Mouse (Mus musculus) stomach, postnatal 0 days (tissue): ENCODE results near the gene Aamp.

Experiments used
- CTCF ChIP-seq: IDR thresholded peaks from 2 replicates; pipeline ENCODE4 v1.5.1; 2016; ENCODE audit warnings: antibody characterized with exemption, low read depth, mild to moderate bottlenecking, moderate library complexity
- EP300 ChIP-seq: optimal IDR thresholded peaks from 2 replicates; pipeline ENCODE3; 2016; ENCODE audit warnings: antibody characterized with exemption

GRCm38 (mm10) chr1:74296477-74296876 lies 11.9 kb upstream of the Aamp start:
- TF ChIP-seq EP300 = no peak
- TF ChIP-seq CTCF = no peak
